Mouse (Mus musculus) 416B (cell line): Measurements from ENCODE around the gene Ifitm3.

ENCODE experiments used
- DNase-seq: peaks from one replicate; pipeline ENCODE4 v3.0.0; 2011; ENCODE audit warnings: low read depth

Gene Ifitm3

DNA sequence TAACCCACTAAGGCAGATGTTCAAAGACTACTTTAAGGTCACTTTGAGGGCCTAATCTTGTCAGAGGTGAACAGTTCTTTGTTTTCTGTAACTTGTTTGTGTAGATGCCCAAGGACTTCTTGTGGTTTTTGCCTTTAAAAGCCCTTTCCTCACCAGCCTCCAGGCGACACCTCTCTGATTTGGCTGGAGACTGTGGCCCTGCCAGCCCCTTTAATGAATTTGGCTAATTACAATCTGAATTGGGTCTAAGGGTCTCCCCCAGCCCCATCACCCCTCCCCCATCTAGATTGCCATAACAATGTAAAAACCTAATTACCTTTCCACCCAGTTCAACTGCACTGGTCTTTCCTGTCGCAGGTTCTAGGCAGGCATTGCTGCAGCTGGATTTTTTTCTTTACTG, 47.8 kb downstream of the Ifitm3 start:
- no peak for DNase-seq

DNA sequence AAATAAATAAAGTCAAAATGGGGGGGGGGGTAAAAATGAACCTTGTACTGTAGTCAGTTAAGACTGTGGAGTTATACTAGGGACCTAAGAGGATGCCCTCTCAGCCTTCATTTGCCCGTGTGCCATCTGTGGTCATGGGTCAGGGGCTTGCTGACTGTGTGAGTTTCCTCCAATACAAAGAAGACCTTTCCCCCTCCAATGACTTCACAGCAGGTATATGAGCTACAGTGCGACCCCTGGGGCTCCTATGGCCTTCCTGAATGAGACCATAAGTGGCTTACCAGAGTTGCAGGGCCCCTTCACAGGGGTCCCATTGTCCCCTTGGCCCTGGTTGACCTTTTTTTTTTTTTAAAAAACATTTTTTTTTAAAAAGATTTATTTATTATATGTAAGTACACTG, 49.2 kb downstream of the Ifitm3 start:
- DNase-seq, result no peak

DNA sequence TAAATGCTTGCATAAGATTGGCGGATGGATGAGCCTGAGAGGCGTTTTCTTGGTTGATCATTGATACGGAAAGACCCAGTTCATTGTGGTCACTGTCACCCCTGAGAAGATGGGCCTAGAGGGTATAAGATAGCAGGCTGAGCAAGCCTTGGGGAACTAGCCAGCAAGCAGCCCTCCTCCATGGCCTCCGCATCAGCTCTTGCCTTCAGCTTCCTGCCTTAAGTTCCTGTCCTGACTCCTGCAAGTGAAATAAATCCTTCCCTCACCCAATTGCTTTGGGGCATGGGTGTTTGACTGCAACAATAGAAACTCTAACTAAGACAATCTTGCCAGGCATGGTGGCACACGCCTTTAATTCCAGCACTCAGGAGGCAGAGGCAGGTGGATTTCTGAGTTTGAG, 50.5 kb downstream of the Ifitm3 start:
- DNase-seq, result no peak
